8 mouse cellular contexts compared by ENCODE assay signal in genomic region chr16:32246952-32247370, GRCm38 (mm10). TPM values are rescaled to one million over a fixed set of nuclear protein-coding genes. Genes with fewer than 3 reads are reported as not detected.
DNase-seq lines count a peak whose midpoint lies in the region; ATAC-seq lines count a peak whose summit lies in the region.

Gene Fbxo45, minus strand, starts transcription at chr16:32247158.
Gene Wdr53, plus strand, starts transcription at chr16:32247227.

- DNase-seq in adipocyte (ENCODE audit: low spot score), result peak; percentile 97
- peak; percentile 98 for DNase-seq in embryo, embryonic 10 days (ENCODE audit: low spot score)
- DNase-seq in gastrocnemius, postnatal 10 days, result peak; percentile 96
- peak; percentile 96 for DNase-seq in induced T-regulatory cell, adult 2 months (ENCODE audit: low read depth)
- peak; percentile 96 to 97 for DNase-seq in left cerebral cortex, adult 9 months (ENCODE audit: low spot score in 2 of 2)
- peak; percentile 98 for DNase-seq in right cerebral cortex, postnatal 14 days
- DNase-seq in urinary bladder, postnatal 36 days (ENCODE audit: low spot score in 2 of 2), result peak; percentile 95 to 98

- ATAC-seq in megakaryocyte progenitor cell, adult 5-6 weeks (replicated peaks; ENCODE audit: poor library complexity), result peak; percentile 97

RNA-seq across cellular contexts. Expression of gene Fbxo45, which starts in this region (rescaled TPM):
- total RNA-seq in gastrocnemius, postnatal 10 days (2021), result 10 to 100 TPM; 11.2 to 11.6 TPM
- total RNA-seq in megakaryocyte progenitor cell, adult 5-6 weeks (2015), result 16.3 and 16.5 TPM in 2 replicates
- 19.7 and 22.8 TPM in 2 replicates for total RNA-seq in megakaryocyte progenitor cell, adult 5-6 weeks (2017)

RNA-seq across cellular contexts. Expression of gene Wdr53, which starts in this region (rescaled TPM):
- total RNA-seq in gastrocnemius, postnatal 10 days (2021), result 1 to 10 TPM; 6.1 to 7.3 TPM
- 9.5 and 9.9 TPM in 2 replicates for total RNA-seq in megakaryocyte progenitor cell, adult 5-6 weeks (2015)
- 19.6 and 21.6 TPM in 2 replicates for total RNA-seq in megakaryocyte progenitor cell, adult 5-6 weeks (2017)

Comparison
In these comparisons a context has a peak if more than half of its experiments do, and no peak if none do; other contexts are left out.
1. Peak in every context shown above with its lines: DNase-seq and ATAC-seq.